Mouse (Mus musculus): Measurements from ENCODE around the gene Cacnb1. TPM values are rescaled to one million over a fixed set of nuclear protein-coding genes. Genes with fewer than 3 reads are reported as not detected.

Cacnb1 gene
- polyA plus RNA-seq, 1 experiment from 2014 or later, result 51.8 TPM

DNA sequence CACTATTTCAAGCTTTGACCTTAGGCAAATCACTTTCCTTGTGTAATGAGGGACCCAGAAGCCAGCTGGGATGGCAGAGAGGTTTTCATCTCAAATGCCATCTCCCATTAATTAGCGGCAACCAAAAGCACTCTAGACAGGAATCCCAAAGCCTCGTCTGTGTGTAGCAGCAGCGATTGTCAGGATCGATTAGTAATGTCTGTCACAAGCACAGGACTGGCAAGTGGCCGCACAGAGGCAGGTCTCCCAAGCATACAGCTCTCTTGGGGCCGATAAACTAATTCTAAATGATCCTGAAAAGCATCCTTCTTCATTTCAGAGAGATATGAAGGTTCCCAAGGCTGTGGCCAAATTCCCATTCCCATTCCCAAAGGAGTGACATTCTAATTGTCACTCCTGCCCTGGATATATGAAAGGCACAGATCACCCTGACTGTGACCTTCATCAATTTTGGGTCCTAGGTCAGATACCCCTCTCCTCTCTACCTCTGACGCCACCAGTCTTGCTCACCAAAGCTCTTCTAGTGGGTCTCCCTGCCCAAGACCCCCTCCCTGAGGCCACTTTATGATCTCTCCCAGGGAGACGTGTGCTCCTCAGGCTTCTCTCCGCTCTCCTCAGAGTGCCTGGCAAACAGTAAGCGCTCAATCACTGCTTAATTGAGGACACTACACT is 42.9 kb downstream of the Cacnb1 start:
- Histone ChIP-seq H3K36me3 (no peaks in the 10 kb centered on the region), H3K9ac (replicated peaks) (no peak overlapping the region), H3K27me3 (peaks cover 13% of the 10 kb centered on the region), H3K4me1 (replicated peaks) (0 out of 2 replicates have a peak, but pooled peaks cover 2% of the 10 kb centered on the region), H3K4me2 (replicated peaks) (no peak overlapping the region), H3K4me3 (replicated peaks) (no peak overlapping the region), H3K9me3 (no peaks in the 10 kb centered on the region), H3K27ac (no peak overlapping the region)
- ATAC-seq, result no peak
- 76% methylated on average over 10 of the region's 10 CpGs for WGBS

DNA sequence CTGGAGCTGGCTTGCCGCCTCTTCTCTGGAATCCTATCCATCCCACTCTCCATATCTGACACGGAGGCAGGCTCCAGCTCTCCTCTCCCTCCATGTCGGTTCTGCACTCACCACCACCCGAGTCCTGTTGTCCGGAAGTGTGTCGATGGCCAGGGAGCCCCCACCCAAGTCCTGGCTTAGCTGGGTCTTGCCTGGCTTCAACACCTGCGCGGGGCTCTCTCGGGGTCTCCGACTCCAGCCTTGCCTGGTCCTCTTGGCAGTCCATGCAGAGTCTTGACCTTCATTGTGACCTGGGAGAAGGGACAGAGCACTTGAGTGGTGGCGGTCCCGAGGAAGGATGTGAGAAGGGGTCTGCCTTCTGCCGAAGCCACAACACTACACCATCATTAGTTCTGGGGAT is 44.4 kb downstream of the Cacnb1 start:
- Histone ChIP-seq H3K9ac (replicated peaks) (no peak overlapping the region), H3K9me3 (no peaks in the 10 kb centered on the region), H3K4me1 (replicated peaks) (0 out of 2 replicates have a peak, but pooled peaks cover 3% of the 10 kb centered on the region), H3K27me3 (no peaks in the 10 kb centered on the region), H3K27ac (no peak overlapping the region), H3K36me3 (no peaks in the 10 kb centered on the region), H3K4me2 (replicated peaks) (no peak overlapping the region), H3K4me3 (replicated peaks) (no peak overlapping the region)
- no peak for ATAC-seq
- 83% methylated on average over 13 of the region's 13 CpGs for WGBS

DNA sequence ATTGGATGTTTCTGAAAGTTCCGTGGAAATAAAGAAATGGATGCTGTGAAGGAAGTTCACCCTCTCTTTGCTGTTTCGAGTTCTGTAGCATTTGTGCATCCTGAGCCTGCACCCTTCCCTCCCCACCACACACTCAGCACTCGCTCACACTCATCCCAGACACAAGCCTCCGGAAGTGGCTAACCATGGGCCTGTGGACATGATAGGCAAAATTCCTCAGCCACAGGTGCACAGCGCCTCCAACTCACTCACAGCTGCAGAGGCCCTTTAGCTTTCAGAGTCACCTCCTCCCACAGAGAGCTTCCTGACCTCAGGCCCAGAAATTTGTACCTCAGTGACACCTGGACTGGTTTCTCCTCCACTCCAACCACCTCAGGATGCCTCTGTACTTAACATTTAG is 45.0 kb downstream of the Cacnb1 start:
- 80% methylated on average over 5 of the region's 5 CpGs for WGBS
- no peaks in the 10 kb centered on the region for H3K36me3 ChIP-seq
- no peak overlapping the region for H3K4me3 ChIP-seq (replicated peaks)
- no peaks in the 10 kb centered on the region for H3K9me3 ChIP-seq
- no peak for ATAC-seq
- H3K4me1 ChIP-seq (replicated peaks), result 0 out of 2 replicates have a peak, but pooled peaks cover 3% of the 10 kb centered on the region
- no peaks in the 10 kb centered on the region for H3K27me3 ChIP-seq
- no peak overlapping the region for H3K27ac ChIP-seq
- H3K4me2 ChIP-seq (replicated peaks), result no peak overlapping the region
- no peak overlapping the region for H3K9ac ChIP-seq (replicated peaks)

DNA sequence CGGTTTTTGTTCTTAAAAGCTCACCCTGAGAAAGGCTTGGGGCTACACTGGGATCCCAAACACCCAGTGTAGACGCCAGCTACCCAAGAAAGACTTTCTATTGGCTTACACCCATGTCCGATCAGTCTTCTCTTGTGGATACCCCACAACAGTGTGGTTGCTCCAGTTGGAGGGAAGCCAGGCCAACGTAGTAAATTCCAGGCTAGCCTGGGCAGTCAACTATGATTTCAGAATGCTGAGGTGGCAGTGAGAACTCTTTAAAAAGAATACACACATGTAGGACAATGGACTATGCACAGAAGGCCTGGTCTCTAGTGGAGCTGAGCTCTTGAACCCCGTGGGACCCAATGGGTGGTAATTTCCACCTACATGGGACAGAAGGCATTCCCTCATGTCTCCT is 48.1 kb downstream of the Cacnb1 start:
- Histone ChIP-seq H3K27me3 (no peaks in the 10 kb centered on the region), H3K9ac (replicated peaks) (no peak overlapping the region), H3K4me1 (replicated peaks) (0 out of 2 replicates have a peak, but pooled peaks cover 3% of the 10 kb centered on the region), H3K9me3 (no peaks in the 10 kb centered on the region), H3K27ac (no peak overlapping the region), H3K4me2 (replicated peaks) (no peak overlapping the region), H3K36me3 (no peaks in the 10 kb centered on the region), H3K4me3 (replicated peaks) (no peak overlapping the region)
- WGBS, result 90% methylated on average over 5 of the region's 5 CpGs
- ATAC-seq, result no peak

DNA sequence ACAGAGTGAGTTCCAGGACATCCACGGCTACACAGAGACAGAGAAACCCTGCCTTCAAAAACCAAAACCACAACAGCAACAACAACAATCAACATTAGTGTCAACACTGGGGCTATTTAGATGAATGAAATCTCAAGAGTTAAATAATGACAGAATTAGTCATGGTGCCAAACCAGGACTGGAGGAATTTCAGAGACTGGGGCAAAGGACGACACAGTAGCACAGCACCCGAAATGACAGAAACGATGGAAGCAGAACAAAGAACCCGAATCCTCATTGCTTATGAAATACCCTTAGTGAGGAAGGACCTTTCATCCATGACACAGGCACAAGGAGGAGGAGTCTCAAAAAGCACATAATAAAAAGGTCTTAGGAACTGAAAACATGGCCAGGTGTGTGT is 48.7 kb downstream of the Cacnb1 start:
- Histone ChIP-seq H3K4me1 (replicated peaks) (0 out of 2 replicates have a peak, but pooled peaks cover 3% of the 10 kb centered on the region), H3K4me3 (replicated peaks) (no peak overlapping the region), H3K9ac (replicated peaks) (no peak overlapping the region), H3K9me3 (no peaks in the 10 kb centered on the region), H3K36me3 (no peaks in the 10 kb centered on the region), H3K27ac (no peak overlapping the region), H3K27me3 (no peaks in the 10 kb centered on the region), H3K4me2 (replicated peaks) (no peak overlapping the region)
- WGBS, result 91% methylated on average over 5 of the region's 5 CpGs
- no peak for ATAC-seq

DNA sequence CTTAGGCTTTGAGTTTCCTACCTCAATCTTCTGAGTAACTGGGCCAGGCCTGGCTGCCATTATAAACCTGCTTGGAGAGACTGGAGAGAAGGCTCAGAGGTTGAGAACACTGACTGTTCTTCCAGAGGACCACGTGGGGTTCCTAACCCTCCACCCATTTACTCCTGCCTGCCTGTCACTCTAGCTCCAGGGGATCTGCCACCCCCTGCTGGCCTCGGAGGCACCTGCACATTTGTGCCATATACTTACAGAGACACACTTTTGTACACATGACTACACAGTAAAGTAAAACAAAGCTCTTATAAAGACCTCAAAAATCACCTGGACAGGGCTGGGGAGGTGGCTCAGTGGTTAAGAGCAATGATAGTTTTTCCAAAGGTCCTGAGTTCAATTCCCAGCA is 50.4 kb downstream of the Cacnb1 start:
- Histone ChIP-seq H3K9me3 (no peaks in the 10 kb centered on the region), H3K4me3 (replicated peaks) (no peak overlapping the region), H3K4me1 (replicated peaks) (0 out of 2 replicates have a peak, but pooled peaks cover 3% of the 10 kb centered on the region), H3K4me2 (replicated peaks) (no peak overlapping the region), H3K9ac (replicated peaks) (no peak overlapping the region), H3K27me3 (no peaks in the 10 kb centered on the region), H3K27ac (no peak overlapping the region), H3K36me3 (no peaks in the 10 kb centered on the region)
- WGBS, result 75% methylated on average over 2 of the region's 2 CpGs
- ATAC-seq, result no peak

DNA sequence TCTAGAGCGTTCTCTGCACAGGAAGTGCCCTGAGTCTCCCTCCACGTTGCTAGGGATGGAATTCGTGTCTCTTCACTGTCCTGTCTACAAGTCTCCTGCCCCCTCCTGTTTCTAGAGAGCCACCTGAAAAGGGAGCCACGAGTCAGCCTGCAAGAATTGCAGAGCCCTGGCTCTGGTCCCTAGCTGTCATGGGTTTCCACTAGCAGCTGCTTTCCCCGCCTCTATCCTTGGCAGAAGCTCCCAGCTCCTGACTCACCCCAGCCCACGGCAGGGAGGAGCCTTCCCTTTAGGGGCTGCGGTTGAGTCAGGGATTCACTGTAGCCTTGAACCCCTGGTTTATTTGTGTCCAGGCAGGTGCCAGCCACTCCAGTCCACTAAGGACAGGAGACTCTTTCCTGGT is 51.6 kb downstream of the Cacnb1 start:
- Histone ChIP-seq H3K4me1 (replicated peaks) (peaks cover 11% of the 10 kb centered on the region), H3K9me3 (no peaks in the 10 kb centered on the region), H3K27ac (no peak overlapping the region), H3K36me3 (no peaks in the 10 kb centered on the region), H3K4me2 (replicated peaks) (no peak overlapping the region), H3K4me3 (replicated peaks) (no peak overlapping the region), H3K27me3 (no peaks in the 10 kb centered on the region), H3K9ac (replicated peaks) (no peak overlapping the region)
- no peak for ATAC-seq
- 44% methylated on average over 7 of the region's 7 CpGs for WGBS

DNA sequence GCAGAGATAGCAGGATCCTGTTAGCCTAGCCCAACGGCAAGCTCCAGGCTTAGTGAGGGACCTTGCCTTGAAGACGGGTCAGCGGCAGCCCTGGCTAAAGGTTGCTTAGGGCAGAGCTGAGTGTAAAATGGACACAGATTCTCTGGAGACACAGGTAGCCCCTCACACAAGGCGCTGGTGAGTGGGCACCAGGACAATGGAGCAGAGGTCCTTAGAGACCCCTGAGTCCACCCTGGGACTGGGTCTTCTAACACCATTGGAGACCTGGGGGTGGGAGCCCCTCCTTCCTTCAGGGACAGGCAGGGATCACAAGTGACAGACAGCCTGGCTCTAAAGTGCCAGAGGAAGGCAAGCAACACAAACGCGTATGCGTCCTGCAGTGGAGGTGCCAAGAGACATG is 52.1 kb downstream of the Cacnb1 start:
- 90% methylated on average over 7 of the region's 7 CpGs for WGBS

DNA sequence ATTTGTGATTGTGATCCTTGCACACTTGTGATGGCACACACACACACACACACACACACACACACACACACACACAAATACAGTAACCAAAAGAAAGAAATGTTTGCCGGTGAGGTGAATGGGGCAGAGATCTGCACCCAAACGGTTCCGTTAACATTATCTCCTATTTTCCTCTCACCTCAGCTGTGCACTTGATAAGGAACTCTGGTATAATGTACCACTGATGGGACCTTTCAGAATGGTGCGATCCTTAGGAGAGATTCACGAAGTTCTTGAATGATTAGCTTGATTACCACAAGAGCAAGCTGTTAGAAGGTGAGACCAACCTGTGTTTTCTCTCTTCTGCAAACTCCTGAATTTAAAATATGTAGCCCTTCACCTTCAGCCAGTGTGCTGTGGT is 54.4 kb downstream of the Cacnb1 start:
- Histone ChIP-seq H3K27ac (no peak overlapping the region), H3K9me3 (no peaks in the 10 kb centered on the region), H3K4me2 (replicated peaks) (no peak overlapping the region), H3K4me1 (replicated peaks) (peaks cover 8% of the 10 kb centered on the region), H3K36me3 (no peaks in the 10 kb centered on the region), H3K9ac (replicated peaks) (no peak overlapping the region), H3K4me3 (replicated peaks) (no peak overlapping the region), H3K27me3 (no peaks in the 10 kb centered on the region)
- ATAC-seq, result no peak
- 85% methylated on average over 5 of the region's 5 CpGs for WGBS

More for the DNA sequence above, 52.1 kb downstream of the Cacnb1 start:
- Histone ChIP-seq H3K4me2 (replicated peaks) (no peak overlapping the region), H3K4me3 (replicated peaks) (no peak overlapping the region), H3K36me3 (no peaks in the 10 kb centered on the region), H3K27ac (no peak overlapping the region), H3K4me1 (replicated peaks) (peaks cover 11% of the 10 kb centered on the region), H3K27me3 (no peaks in the 10 kb centered on the region), H3K9ac (replicated peaks) (no peak overlapping the region), H3K9me3 (no peaks in the 10 kb centered on the region)
- no peak for ATAC-seq

DNA sequence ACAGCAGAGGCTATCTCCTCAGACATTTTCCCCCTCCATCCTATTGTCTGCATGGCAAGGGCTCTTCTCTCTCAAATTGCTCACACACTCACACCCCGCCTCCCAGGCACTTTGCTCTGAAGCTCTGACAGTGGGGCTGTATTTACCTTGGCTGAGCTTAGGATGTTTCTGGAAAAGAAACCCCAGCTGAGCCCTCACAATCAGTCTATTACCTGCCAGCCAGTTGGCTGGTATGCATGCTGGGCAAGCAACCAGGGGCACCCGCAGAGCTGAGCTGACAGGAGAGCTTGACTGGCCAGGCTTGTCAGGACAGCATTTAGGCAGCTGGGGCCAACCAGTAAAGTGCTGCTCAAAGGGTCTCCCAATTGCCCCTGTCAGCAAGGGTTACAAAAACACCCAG is 55.7 kb downstream of the Cacnb1 start:
- Histone ChIP-seq H3K27me3 (no peaks in the 10 kb centered on the region), H3K4me2 (replicated peaks) (no peak overlapping the region), H3K27ac (peak overlapping the region; percentile 44), H3K36me3 (no peaks in the 10 kb centered on the region), H3K4me3 (replicated peaks) (no peak overlapping the region), H3K4me1 (replicated peaks) (peaks cover 8% of the 10 kb centered on the region), H3K9ac (replicated peaks) (no peak overlapping the region), H3K9me3 (no peaks in the 10 kb centered on the region)
- no peak for ATAC-seq
- 33% methylated on average over 2 of the region's 2 CpGs for WGBS

DNA sequence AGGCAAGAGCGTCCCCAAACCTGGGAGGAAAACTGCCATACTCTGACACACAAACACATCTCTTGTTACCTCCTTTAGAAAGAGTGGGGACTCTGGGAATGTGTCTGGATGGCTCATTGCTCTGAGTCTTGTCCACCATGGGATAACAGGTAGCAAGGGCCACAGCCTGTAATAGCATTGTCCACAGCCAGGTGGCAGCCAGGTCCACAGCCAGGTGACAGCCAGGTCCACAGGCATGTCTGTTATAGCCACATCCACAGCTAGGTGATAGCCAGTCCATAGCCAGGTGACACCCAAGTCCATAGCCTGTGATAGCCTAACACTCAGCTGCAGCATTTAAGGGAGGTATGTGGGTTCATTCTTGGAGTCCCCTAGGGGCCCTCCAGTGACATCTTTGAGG is 61.9 kb downstream of the Cacnb1 start:
- Histone ChIP-seq H3K27ac (no peak overlapping the region), H3K4me3 (replicated peaks) (no peak overlapping the region), H3K4me2 (replicated peaks) (no peak overlapping the region), H3K9ac (replicated peaks) (no peak overlapping the region), H3K9me3 (no peaks in the 10 kb centered on the region), H3K27me3 (no peaks in the 10 kb centered on the region), H3K4me1 (replicated peaks) (peaks cover 20% of the 10 kb centered on the region), H3K36me3 (no peaks in the 10 kb centered on the region)
- 100% methylated on average over 1 of the region's 1 CpGs for WGBS
- ATAC-seq, result no peak

DNA sequence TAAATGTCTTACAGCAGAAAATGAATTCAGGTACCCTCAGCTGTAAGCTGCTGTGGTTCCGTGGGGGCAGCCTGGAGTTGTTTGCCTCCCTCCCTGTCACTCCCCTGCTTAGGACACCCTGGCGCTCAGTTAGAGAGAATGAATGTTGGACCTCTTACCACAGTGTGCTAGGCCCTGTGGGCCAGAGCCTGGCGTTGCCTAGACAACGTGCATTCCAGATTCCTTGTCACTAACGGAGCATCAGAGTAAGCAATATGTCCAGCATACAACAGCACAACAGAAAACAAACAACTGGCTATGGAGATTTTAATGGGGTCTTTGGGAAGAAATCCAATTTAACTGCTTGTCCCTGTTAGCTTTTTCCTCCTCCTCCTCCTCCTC is 63.5 kb downstream of the Cacnb1 start:
- no peak for ATAC-seq
- 45% methylated on average over 5 of the region's 5 CpGs for WGBS
- H3K4me1 ChIP-seq (replicated peaks), result peaks cover 28% of the 10 kb centered on the region
- no peaks in the 10 kb centered on the region for H3K9me3 ChIP-seq
- H3K4me2 ChIP-seq (replicated peaks), result no peak overlapping the region
- no peaks in the 10 kb centered on the region for H3K36me3 ChIP-seq
- peak overlapping the region; percentile 60 for H3K27ac ChIP-seq
- H3K4me3 ChIP-seq (replicated peaks), result no peak overlapping the region
- no peak overlapping the region; the same call in 1 of the 2 replicates for H3K9ac ChIP-seq (replicated peaks)
- H3K27me3 ChIP-seq, result no peaks in the 10 kb centered on the region
